Mouse (Mus musculus): ENCODE measurements around the gene Dnajc10. TPM values are rescaled to one million over a fixed set of nuclear protein-coding genes. Genes with fewer than 3 reads are reported as not detected.

Gene Dnajc10
- total RNA-seq, 2 experiments from 2014 or later = 50.1 to 50.3 TPM

DNA sequence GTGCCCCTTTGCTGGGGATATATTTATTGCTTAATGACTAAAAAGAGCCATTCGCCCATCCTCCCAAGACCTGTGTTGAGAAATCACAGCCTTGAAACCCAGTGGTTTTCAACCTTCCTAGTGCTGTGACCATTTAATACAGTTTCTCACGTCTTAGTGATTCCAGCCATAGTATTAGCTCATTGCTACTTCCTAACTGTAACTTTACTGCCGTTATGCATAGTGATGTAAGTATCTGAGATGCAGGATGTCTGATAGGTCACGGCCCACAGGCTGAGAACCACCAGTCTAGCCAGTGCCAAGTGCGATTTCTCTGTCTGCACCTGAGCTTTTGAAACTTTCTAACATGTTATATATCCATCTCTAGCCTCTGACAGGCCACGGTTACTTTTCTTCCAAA is 12.0 kb downstream of the Dnajc10 start:
- no peak for ATAC-seq (replicated peaks; ENCODE audit: low FRiP score, low TSS enrichment, poor library complexity, severe bottlenecking)

DNA sequence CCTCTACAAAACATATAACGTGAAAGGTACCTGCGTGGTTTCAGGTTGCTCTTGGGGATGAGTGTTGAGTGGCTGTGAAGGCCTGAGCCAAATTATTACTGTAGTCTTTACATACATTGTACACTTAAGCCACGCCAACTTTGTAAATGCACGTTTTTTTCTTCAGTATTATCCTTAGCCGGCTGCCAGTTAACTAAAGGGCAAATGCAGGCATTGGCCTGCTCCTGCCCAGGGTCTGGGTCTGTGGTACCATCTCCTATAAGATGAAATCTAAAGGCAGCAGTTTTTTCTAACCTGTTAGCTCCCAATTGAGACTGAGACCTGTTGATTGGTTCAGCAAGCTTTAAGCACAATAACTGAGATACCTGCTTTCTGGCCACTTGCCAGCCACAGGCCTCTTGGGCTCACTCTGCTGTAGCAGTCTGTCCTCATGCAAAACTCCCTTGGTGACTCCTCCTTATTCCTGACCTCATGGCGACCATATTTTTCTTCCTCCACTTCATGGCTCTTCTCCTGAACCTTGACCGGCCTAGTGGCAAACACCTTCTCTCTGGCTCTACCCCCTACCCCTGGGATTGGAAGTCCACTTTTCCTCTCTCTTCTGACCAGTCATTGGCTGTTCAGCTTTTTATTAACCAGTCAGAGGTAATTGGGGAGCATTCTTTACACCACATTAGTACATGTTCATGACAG is 13.8 kb downstream of the Dnajc10 start:
- no peak for ATAC-seq (replicated peaks; ENCODE audit: low FRiP score, low TSS enrichment, poor library complexity, severe bottlenecking)

DNA sequence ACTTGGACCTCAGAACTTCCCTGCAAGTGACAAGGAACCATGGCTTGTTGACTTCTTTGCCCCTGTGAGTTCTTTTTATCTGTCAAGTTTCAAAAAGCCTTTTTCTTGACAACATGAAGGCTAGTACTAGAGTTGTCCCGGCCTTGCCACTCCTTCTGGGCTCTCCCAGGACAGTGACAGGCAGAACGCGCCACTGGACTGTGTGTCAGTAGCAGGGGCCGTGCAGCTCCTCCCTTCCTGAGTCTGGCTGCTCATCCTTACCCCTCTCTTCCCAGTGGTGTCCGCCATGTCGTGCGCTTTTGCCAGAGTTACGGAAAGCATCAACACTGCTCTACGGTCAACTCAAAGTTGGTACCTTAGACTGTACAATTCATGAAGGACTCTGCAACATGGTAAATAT is 25.3 kb downstream of the Dnajc10 start:
- ATAC-seq (replicated peaks; ENCODE audit: low FRiP score, low TSS enrichment, poor library complexity, severe bottlenecking) = no peak

DNA sequence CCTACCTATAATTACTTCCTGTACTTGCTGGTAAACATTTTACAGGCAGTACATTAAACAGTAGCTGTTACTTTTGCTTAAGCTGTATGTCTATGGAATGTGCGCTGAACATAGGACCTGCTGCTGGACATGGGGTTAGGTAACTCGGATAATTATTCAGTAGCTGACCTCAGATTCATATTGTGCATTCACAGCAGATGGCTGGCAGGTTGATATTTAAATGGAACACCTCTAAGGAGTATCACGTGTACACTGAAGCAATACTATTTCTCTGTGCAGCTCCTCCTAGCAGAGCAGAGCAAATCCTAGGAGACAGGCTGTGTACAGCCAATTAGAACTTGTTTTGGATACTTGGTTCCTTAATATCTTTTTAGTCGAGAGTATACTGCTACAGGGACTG is 39.3 kb downstream of the Dnajc10 start:
- ATAC-seq (replicated peaks; ENCODE audit: low FRiP score, low TSS enrichment, poor library complexity, severe bottlenecking) = no peak

DNA sequence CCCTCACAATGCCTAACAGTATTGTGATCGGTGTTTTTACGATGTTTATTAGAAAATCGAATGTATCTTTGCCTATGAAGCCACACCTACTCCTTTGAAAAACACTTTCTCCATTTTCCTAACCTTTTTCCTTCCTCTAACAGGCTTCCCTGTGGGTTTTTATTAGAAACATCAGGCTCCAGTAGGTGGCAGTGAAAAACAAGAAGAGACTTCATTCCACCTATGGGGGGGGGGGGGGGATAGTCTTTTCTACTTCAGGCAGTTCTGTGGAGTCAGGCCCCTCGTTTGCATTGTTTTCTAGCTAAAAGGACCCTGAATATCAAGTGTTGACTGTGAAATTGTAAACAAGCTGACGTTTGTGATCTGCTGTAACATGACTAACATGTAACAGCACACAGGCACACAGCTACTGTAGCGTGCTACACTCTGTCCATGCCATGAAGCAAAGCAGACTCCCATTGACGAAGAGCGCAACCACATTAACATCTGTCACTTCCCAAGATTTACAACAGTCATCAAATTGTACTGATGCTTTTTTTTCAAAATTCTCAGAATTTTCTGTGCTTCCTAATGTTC is 41.5 kb downstream of the Dnajc10 start:
- ATAC-seq (replicated peaks; ENCODE audit: low FRiP score, low TSS enrichment, poor library complexity, severe bottlenecking) = no peak

DNA sequence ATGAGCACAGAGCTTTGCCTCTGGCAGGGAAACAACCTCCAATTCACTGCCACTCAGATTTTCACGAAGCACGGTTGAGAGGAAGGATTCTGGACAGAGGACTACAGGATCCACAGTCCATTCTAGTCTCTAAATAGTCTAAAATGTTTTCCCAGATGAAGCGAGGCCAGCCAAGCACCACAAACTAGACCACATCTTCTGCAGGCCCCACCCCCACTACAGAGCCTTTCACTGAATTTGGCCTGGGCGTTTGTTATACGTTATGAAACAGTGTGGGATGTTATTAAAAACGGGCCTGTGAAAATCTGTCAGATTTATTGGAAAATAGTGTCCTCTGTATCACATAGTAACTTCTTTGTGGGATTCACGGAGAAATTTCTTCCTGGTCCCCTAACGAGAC is 56.2 kb downstream of the Dnajc10 start:
- no peak for ATAC-seq (replicated peaks; ENCODE audit: low FRiP score, low TSS enrichment, poor library complexity, severe bottlenecking)

DNA sequence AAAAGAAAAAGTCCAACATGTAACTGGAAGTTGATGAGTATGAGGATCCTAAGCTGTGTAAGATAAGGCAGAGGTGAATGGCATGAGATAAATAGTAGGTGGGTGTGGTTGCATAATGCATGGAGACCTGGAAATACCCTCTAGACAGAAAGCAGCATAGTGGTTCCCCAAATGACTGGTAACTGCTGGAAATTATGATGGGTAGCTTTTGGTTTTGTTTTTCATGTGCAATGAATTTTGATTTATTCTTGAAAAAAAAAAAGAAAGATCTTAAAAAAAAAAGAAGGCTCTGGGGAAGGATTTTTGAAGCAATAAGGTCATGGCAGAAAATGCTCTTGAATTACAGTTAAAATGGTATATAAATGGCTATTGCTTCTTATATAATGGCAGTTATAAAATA is 59.6 kb downstream of the Dnajc10 start:
- ATAC-seq (replicated peaks; ENCODE audit: low FRiP score, low TSS enrichment, poor library complexity, severe bottlenecking) = no peak

DNA sequence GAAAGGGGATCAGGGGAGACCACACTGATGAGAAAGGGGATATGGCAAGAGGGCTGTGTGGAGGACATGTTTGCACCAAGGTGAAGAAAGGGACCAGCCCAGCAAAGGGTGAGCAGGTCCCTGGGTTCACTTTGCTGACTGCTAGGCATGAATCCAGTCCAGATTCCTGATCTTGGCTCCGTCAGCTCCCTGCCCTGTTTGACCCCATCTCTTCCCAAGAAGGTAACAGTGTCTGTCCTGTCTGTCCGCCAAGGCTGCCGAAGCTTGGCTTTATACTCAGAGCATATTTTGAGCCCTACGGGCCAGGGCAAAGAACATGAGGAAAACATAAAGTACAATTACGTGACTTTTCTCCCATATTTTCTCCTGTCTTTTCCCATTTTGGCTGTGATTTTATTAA is 64.6 kb downstream of the Dnajc10 start:
- ATAC-seq (replicated peaks; ENCODE audit: low FRiP score, low TSS enrichment, poor library complexity, severe bottlenecking) = no peak

DNA sequence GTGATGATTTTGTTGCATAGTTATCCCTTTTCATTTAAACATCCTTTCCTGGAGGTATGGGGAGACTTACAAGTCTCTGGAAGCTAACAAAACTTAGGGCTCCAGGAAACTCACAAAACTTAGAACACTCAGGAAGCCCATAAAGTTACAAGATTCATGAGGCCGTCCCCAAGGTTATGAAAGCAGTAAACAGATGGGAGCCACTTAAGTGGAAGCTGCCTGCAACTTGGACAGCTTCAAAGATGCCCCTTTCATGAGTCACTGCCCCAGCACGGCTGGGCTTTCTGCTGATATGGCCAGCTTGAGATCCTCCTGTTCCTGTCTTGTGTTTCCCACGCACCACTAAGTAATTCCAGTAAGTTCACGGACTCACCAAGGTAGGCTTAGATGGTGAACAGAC is 69.2 kb downstream of the Dnajc10 start:
- ATAC-seq (replicated peaks; ENCODE audit: low FRiP score, low TSS enrichment, poor library complexity, severe bottlenecking) = no peak

DNA sequence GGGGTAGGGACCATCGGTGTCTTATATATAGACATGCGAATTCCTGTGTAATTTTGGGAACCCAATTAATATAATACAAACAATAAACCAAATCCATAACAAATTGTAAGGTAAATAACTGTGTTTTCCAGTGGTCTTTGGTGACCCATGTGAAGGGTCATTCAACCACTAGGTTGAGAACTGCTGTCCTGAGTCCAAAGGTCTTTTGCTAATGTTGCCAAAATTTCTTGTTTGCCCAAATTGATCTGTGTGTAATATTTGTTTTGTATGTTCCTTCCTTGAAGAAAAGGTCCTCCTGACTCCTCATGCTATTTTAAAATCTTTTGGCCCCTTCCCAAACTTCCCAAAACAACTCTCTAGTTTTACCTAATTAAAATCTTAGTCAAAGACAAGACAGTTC is 71.0 kb downstream of the Dnajc10 start:
- ATAC-seq (replicated peaks; ENCODE audit: low FRiP score, low TSS enrichment, poor library complexity, severe bottlenecking) = no peak

DNA sequence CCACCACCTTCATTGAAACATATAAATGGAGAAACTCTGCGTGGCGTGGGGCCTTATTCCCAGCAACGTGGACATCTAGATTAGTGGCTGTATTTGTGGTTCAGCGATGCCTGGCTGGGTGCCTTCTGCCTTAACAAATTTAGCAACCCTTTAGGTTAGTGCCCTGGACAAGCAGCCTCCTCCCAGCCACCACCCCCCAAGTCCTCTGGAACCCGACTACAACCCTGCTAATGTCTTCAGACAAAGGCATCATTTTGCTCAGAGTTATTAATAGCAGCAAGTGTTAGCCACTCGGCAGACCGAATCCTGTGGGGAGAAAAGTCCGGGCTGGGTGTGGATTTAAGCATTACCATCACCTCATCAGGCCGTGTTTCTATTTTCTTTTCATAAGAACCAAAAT is 72.4 kb downstream of the Dnajc10 start:
- no peak for ATAC-seq (replicated peaks; ENCODE audit: low FRiP score, low TSS enrichment, poor library complexity, severe bottlenecking)

DNA sequence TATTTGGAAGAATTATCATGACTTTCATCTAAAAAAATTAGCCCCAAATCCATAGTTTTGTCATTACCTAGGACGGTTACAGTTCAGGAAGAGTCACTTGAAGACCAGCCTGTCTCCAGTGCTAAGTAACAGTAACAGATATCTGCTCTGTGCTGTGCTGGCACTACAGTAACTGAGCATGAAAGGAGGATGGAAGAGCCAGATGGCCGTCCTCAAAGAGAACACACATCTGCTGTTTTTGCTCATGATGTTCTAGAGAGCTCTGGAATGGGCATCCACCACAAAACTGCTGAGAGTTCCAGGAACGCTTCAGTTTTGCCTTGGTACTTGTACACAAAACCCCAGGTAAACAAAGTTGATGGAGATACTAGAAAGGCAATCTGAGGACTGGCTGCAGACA is 73.1 kb downstream of the Dnajc10 start:
- no peak for ATAC-seq (replicated peaks; ENCODE audit: low FRiP score, low TSS enrichment, poor library complexity, severe bottlenecking)

DNA sequence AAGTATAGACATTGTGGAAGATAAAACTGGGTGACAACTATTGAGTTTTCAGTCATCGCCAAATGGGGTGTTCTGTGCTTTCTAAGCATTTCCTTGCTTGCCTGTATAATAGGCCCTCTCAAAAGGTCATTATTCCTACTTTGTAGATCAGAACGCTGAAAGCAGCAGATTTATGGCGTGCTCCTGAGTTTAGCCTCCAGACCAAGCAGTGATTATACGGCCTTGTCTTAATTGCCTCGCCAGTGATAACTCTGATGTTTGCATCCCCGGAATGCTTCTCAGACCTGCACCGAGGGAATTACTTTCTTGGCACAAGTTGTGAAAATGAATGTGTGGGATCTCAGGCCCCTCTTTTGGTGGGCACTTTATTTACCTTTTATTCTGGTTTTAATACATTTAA is 80.8 kb downstream of the Dnajc10 start:
- ATAC-seq (replicated peaks; ENCODE audit: low FRiP score, low TSS enrichment, poor library complexity, severe bottlenecking) = no peak

DNA sequence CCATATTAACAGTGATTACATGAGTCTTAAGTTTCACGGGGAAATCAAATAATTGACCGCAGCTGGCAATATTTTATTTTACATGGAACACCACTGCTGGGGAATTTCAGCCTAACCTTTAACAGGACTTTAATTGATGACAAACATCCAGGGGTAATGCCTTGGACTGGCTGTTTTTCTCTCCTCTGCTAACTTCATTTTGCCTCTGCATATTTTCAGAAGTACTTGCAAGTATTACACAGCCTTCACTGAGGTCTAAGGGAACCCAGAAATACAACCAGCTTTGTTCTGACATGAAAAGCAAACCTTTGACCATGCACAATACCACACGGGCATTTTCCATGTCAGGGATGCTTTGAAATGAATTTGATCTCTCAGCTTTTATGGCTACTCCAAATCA is 81.6 kb downstream of the Dnajc10 start:
- no peak for ATAC-seq (replicated peaks; ENCODE audit: low FRiP score, low TSS enrichment, poor library complexity, severe bottlenecking)

DNA sequence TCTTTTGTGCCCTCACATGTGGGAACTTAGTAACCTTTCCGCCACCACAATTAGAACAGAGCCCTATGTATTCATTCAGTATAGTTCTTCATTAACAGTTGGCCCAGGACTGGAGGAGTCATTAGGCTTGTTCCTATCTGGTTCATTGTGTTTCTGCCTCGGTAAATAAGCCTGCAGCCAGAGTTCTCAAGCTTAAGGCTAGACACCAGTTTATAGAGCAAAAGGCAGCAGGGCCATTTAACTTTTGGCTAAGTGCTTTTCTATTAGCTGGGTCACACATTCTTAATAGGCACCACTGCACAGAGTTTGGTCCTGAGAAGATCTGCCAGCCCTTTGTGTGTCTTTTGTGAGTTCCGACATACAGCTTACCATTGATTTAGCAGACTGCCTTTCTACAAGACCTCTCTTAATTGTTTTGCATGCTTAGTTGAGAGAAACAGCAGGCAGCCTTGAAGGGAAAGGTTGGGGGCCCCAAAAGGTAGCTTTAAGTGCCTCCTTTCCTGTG is 83.4 kb downstream of the Dnajc10 start:
- ATAC-seq (replicated peaks; ENCODE audit: low FRiP score, low TSS enrichment, poor library complexity, severe bottlenecking) = no peak

Other genes with a start within 250 kb of the Dnajc10 start
- gene Pde1a, start 186.0 kb upstream of the Dnajc10 start, total RNA-seq (2014; fragmentation: Nextera tagmentation) = not detected in 2 replicates
- gene Pde1a, start 186.0 kb upstream of the Dnajc10 start, total RNA-seq (2017) = not detected in 2 replicates
- gene Prdx6b, start 23.0 kb upstream of the Dnajc10 start, total RNA-seq (2014; fragmentation: Nextera tagmentation) = not detected in 2 replicates
- gene Prdx6b, start 23.0 kb upstream of the Dnajc10 start, total RNA-seq (2017) = not detected in 2 replicates
- gene Frzb, start 132.2 kb downstream of the Dnajc10 start, total RNA-seq (2014; fragmentation: Nextera tagmentation) = not detected in 2 replicates
- gene Frzb, start 132.2 kb downstream of the Dnajc10 start, total RNA-seq (2017) = not detected in 2 replicates